Mouse (Mus musculus): Measurements from ENCODE around the gene A030003K21Rik. TPM values are rescaled to one million over a fixed set of nuclear protein-coding genes. Genes with fewer than 3 reads are reported as not detected.

The A030003K21Rik gene
- polyA plus RNA-seq, 1 experiment from 2014 or later, result not detected

DNA sequence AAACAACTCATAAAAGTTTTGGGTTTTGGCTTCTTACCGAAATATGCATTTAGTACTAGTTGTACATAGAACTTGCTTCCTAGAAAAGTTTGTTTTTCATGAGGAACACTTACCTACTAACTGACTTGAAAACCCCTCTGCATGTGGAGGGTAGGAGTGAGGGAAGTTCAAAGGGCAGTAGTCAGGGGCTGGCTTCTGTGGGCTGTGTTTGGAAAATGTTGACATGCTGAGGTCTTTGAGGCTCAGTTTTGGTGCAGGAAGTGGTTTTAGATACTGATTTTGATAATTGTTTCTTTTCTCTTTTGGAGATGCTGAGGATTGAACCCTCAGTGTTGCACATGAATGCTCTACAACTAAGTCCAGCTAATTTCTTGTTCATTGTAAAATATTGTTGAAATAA lies 42.6 kb downstream of the A030003K21Rik start:
- Histone ChIP-seq H3K27ac (replicated peaks) (no peak overlapping the region), H3K27me3 (ENCODE audit: low read depth, poor library complexity, severe bottlenecking) (no peaks in the 10 kb centered on the region), H3K4me3 (no peak overlapping the region), H3K9me3 (replicated peaks) (no peaks in the 10 kb centered on the region), H3K4me1 (no peaks in the 10 kb centered on the region), H3K36me3 (peaks cover 65% of the 10 kb centered on the region)
- WGBS, result 94% methylated on average over 1 of the region's 1 CpGs
- no peak for DNase-seq (ENCODE audit: low spot score)

DNA sequence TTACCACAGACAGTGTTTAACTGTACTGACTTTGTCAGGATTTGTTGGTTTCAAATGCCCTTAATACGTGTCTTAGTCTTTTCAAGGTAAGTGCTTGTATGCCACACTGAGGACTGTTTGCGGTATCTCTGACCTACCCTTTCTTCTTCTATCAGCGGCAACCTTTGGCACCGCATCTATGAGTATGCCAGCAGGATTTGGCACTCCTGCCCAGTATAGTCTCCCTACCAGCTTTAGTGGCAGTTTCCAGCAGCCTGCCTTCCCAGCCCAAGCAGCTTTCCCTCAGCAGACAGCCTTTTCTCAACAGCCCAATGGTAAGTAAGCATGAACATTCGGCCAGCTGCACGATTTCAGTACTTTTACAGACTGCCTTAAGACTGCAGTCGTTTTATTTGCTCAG lies 49.9 kb downstream of the A030003K21Rik start:
- no peak for DNase-seq (ENCODE audit: low spot score)
- WGBS, result 97% methylated on average over 7 of the region's 7 CpGs
- no peaks in the 10 kb centered on the region for H3K27me3 ChIP-seq (ENCODE audit: low read depth, poor library complexity, severe bottlenecking)
- H3K27ac ChIP-seq (replicated peaks), result no peak overlapping the region
- peaks cover 75% of the 10 kb centered on the region for H3K36me3 ChIP-seq
- H3K4me3 ChIP-seq, result no peak overlapping the region
- no peaks in the 10 kb centered on the region for H3K4me1 ChIP-seq
- no peaks in the 10 kb centered on the region for H3K9me3 ChIP-seq (replicated peaks)

Other genes starting within 250 kb of the A030003K21Rik start
- gene Mff, start 218.5 kb downstream of the A030003K21Rik start, polyA plus RNA-seq (2016; fragmentation: Nextera tagmentation; extraction: Ambion mirVana), result 232 and 249 TPM in 2 replicates
- not detected in 2 replicates for gene Tm4sf20, start 174.9 kb downstream of the A030003K21Rik start, polyA plus RNA-seq (2016; fragmentation: Nextera tagmentation; extraction: Ambion mirVana)
- gene Gm47791, start 172.1 kb downstream of the A030003K21Rik start, polyA plus RNA-seq (2016; fragmentation: Nextera tagmentation; extraction: Ambion mirVana), result not detected in 2 replicates
- 32.0 and 33.5 TPM in 2 replicates for gene Agfg1, start 103.9 kb downstream of the A030003K21Rik start, polyA plus RNA-seq (2016; fragmentation: Nextera tagmentation; extraction: Ambion mirVana)
- gene A030005L19Rik, start 30.1 kb downstream of the A030003K21Rik start, polyA plus RNA-seq (2016; fragmentation: Nextera tagmentation; extraction: Ambion mirVana), result 0.17 and 0.44 TPM in 2 replicates
- not detected in 2 replicates for gene A030014E15Rik, start 18.5 kb downstream of the A030003K21Rik start, polyA plus RNA-seq (2016; fragmentation: Nextera tagmentation; extraction: Ambion mirVana)
- not detected in 2 replicates for gene Gm6217, start 12.0 kb downstream of the A030003K21Rik start, polyA plus RNA-seq (2016; fragmentation: Nextera tagmentation; extraction: Ambion mirVana)
- gene Gm7544, start 12.6 kb upstream of the A030003K21Rik start, polyA plus RNA-seq (2016; fragmentation: Nextera tagmentation; extraction: Ambion mirVana), result not detected in 2 replicates
- not detected in 2 replicates for gene Gm47955, start 16.9 kb upstream of the A030003K21Rik start, polyA plus RNA-seq (2016; fragmentation: Nextera tagmentation; extraction: Ambion mirVana)
- not detected in 2 replicates for gene Gm47959, start 57.2 kb upstream of the A030003K21Rik start, polyA plus RNA-seq (2016; fragmentation: Nextera tagmentation; extraction: Ambion mirVana)
- 0.31 and 0.48 TPM in 2 replicates for gene Slc19a3, start 95.1 kb upstream of the A030003K21Rik start, polyA plus RNA-seq (2016; fragmentation: Nextera tagmentation; extraction: Ambion mirVana)
- not detected in 2 replicates for gene Krtap28-10, start 99.1 kb upstream of the A030003K21Rik start, polyA plus RNA-seq (2016; fragmentation: Nextera tagmentation; extraction: Ambion mirVana)
- not detected in 2 replicates for gene Gm47969, start 101.5 kb upstream of the A030003K21Rik start, polyA plus RNA-seq (2016; fragmentation: Nextera tagmentation; extraction: Ambion mirVana)
- not detected in 2 replicates for gene A030005K14Rik, start 116.0 kb upstream of the A030003K21Rik start, polyA plus RNA-seq (2016; fragmentation: Nextera tagmentation; extraction: Ambion mirVana)
- not detected in 2 replicates for gene Krtap28-13, start 117.5 kb upstream of the A030003K21Rik start, polyA plus RNA-seq (2016; fragmentation: Nextera tagmentation; extraction: Ambion mirVana)
- gene Ccl20, start 173.4 kb upstream of the A030003K21Rik start, polyA plus RNA-seq (2016; fragmentation: Nextera tagmentation; extraction: Ambion mirVana), result not detected in 2 replicates
- 0.11 and 0.21 TPM in 2 replicates for gene Daw1, start 216.4 kb upstream of the A030003K21Rik start, polyA plus RNA-seq (2016; fragmentation: Nextera tagmentation; extraction: Ambion mirVana)

Measured in midbrain, embryonic 10.5 days (tissue).